Mouse (Mus musculus) adrenal gland, postnatal 0 days (tissue): ENCODE results near the gene Shox2. TPM values are rescaled to one million over a fixed set of nuclear protein-coding genes. Genes with fewer than 3 reads are reported as not detected.

Experiments used
- polyA plus RNA-seq: library from polyadenylated mRNA; unstranded; fragments of >200 nt; fragmentation: Nextera tagmentation; extraction: Ambion mirVana; gene quantifications from 2 replicates; pipeline ENCODE4 v1.2.1, GENCODE M21; 2015

Shox2 gene
- 3.0 and 7.5 TPM in 2 replicates for polyA plus RNA-seq

GRCm38 (mm10) chr3:66981706-66982105 lies at the start of gene Shox2:
TSS of gene Shox2 (minus strand) at chr3:66981771.

DNA sequence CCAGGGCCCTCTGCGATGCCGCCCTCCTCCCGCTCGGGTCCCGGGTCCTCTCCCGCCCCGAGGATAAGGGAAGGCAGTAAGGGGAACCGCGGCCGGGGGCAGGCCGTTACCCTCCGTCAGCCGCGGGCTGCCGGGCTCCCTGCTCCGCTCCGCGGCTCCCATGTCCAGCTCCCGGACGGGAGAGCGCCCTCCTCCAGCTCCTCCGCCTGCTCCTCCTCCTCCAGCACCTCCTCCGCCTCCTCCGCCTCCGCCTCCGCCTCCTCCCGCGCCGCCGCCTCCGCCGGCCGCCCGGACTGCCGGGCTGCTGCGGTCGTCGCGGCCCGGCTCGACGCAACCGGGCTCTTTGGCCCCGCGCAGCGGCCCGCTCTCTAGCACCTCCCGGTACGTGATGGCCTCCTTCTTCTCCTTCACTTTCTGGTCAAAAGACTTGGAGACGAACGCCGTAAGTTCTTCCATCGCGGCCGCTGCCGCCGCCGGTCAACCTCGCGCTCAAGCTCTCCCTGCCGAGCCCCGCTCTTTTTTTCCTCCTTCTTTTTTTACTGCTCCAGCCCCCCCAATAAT lies 390 bp downstream of the Shox2 start, which contains the start of gene Rsrc1:
TSS of gene Rsrc1 (plus strand) at position 290 of the 561 bp plus-strand sequence.

Other genes with a start within 250 kb of the Shox2 start
- 23.6 and 29.3 TPM in 2 replicates for gene Rsrc1, start 381 bp downstream of the Shox2 start, polyA plus RNA-seq